Mouse (Mus musculus) leukemia stem cell, adult 10-12 weeks (primary cell): ENCODE data around the gene Gstp3. TPM values are rescaled to one million over a fixed set of nuclear protein-coding genes. Genes with fewer than 3 reads are reported as not detected.

Experiments used
- polyA plus RNA-seq: library from polyadenylated mRNA; stranded (reverse); fragments of >175 nt; gene quantifications from 2 replicates; pipeline ENCODE4 v1.2.3, GENCODE M21; 2012; ENCODE audit warnings: low replicate concordance

Gene Gstp3
- polyA plus RNA-seq: 8.9 and 10.2 TPM in 2 replicates

DNA sequence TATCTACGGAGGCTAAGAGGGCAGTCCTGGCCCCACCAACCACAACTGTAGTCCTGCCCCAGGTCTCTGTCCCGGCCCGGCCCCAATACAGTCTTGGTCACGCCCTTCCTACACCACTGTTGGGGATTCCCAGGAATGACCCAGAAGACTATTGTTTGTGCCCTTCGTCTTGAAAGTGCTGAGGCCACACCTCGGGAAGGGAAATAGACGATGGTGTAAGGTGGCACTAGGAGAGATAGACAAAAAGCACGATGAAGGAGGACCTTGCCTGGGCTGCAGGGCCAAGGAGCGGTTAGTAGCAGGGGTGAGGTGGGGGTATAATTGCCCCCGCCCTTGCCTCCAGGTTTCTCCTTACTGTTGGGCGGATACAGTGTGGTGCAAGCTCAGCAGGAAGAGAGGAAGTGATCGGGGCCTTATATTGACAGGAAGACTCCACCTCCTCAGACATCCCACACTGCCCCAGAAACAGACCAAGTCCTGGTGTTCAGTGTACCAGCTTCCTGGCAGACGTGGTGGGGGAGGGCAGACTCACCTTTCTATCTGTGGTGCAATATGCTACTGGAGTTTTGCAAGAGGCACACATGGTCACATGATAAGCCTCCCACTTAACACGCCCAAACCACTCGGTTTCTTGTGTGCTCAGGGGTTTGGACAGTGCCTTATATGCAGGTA is at the start of gene Gstp3:
TSS of gene Gstp3 (minus strand) at position 501 of the 672 bp plus-strand sequence.

DNA sequence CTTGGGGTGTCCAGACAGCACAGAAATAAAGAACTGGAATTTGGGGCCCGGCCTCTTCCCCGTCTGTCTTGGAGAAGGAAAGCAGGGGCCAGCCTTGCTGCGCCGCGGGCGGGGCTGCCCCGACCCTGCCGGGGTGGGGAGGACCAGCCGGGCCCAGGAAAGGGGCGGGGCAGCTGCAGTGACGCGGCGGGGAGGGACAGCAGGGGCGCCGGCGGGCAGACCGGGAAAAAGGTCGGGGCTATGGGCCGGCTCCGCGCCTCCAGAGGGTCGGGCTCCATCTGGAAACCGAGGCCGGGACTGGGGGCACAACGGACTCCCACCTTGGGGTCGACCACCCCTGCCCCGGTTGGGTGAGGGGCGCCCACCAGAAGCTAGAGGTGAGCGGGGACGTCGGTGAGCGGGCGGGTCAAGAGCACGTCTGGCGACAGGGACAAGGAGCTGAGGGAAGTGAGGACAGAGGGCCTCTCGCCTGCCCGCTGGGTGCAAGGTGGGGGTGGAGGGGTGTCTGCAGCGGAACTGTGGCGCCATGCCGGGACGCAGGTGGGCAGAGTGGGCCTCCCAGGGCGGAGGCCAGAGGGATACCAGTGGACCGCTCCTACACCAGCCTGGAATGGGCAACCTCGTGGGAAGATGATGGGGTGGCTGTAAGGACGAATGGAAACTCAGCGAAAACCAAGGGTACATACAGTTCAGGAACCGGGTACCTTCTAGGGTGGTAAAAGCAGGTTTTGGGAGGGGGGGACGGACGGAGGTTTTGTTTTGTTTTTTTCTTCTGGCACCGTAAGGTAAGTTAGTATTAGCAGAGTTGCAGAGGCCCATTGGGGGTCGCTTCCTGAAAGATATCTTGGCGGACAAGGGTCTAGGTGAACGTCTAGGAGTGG is 40.7 kb upstream of the Gstp3 start, which contains the start of gene Pitpnm1:
TSS of gene Pitpnm1 (plus strand) at position 162 of the 881 bp plus-strand sequence.

DNA sequence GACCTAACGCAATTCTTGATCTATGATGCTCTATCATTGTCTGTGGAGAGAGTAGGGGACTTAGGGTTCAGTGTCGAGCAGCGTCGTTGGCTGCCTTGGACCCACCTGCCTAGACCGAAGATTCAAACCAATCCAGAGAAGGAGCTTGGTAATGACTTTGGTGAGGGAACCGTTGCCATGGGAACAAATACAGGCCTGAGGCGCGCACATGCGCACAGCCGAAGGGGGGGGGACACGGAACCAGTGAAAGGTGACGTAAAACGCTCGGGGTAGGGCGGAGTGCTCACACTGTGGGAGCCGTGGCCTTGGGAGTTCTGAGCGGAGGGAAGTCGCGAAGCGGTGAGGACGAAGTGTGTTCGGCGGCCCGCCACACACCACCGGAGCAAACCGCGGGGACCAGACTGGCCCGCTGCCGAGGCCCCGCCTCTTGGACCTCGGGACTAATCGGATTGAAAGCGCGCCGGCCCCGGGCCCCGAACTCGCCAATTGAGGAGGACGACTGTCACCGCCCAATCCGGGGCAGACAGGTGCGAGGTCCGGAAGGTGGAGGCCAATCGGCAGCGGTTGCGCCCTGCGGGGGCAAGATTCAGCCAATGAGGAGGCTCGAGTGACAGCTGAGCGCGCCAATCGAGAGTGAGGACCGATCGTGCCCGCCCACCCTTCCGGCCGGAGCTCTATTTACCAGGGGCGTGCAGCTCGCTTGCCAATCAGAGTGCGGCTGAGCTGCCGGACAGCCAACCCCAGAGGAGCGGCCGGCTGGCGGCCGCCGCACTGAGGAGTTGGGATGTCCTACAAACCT is 37.5 kb upstream of the Gstp3 start, which contains the start of gene Cdk2ap2:
TSS of gene Cdk2ap2 (plus strand) at position 541 of the 799 bp plus-strand sequence.

DNA sequence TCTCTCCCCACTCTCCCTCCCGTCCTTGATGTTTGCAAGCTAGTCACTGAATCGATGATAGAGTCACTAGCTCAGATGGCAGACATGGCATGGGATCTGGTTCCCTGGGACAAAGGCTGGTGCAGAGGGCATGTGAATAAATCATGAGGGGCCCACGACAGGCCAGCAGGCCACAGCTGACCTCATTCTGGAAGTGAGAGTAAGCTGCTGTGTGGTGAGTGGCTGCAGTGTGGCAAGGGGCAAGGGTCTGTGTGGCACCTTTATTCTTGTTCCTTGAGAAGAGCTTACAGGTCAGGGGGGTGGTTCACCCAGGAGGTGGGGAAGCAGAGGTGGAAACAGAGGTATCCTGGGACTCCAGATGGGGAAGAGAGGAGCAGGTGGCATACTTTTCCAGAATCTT is 22.0 kb upstream of the Gstp3 start, which contains the start of gene Cabp2:
TSS of gene Cabp2 (plus strand) at position 185 of the 400 bp plus-strand sequence.

DNA sequence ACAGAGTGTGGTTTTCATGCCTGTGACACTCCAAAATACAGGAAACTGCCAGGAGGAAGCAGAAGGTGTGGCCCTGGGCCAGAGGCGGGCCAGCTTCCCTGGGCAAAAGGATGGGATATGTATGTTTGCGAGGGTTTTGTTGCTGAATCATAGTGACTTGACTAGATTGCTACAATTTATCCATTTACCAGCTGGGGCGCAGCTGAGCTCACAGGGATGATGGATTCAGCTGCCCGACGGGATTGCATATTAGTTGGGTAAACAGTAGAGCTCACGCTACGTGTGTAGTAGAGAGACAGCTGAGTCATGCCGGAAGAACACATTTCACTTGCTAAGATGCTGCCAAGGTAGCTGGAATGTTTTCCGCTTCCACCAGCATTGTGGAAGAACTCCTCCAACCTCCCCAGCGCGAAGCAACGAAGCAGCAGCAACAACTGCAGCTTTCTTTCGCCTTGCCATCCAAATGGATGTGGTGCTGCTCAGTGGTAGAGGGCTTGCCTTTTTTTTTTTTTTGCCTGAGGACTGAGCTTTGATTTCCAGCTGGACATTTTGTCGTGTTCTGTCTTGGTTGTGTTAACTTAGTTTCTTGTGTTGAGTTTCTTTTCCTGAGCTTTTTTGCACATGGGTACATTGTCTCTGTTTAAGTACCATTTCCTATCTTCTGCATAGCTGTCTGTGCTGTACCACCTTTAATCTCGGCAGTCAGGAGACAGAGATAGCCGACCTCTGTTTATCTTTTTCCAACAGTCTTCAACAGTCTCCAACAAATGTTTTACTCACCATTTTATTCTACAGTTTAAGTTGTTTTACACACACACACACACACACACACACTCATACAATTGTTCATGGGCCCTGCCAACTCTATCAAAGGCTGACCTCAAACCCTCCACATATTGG is 13.2 kb downstream of the Gstp3 start, which contains the start of gene Gstp2:
TSS of gene Gstp2 (minus strand) at position 58 of the 900 bp plus-strand sequence.

DNA sequence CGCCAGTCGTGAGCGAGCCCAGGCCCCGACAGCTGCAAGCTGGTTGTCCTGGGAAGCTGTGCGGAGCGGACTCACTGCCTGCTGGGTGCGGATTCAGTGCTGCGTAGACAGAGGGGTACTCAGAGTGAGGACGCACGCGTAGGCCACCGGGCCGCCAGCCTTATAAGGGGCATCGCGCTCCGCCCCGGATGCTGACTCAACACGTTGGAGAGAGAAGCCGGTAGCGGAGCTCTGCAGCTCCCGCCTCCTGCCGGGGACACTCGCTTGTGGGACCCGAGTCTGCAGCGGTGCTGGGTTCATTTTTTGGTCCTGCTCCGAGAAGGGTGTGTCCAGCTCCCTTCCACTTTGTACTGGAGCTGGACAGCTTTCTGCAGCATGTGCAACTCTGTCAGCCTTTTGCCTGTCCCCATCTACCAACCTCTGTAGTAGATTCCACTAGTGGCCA is 21.6 kb downstream of the Gstp3 start, which contains the start of gene Gstp1:
TSS of gene Gstp1 (minus strand) at position 198 of the 445 bp plus-strand sequence.

DNA sequence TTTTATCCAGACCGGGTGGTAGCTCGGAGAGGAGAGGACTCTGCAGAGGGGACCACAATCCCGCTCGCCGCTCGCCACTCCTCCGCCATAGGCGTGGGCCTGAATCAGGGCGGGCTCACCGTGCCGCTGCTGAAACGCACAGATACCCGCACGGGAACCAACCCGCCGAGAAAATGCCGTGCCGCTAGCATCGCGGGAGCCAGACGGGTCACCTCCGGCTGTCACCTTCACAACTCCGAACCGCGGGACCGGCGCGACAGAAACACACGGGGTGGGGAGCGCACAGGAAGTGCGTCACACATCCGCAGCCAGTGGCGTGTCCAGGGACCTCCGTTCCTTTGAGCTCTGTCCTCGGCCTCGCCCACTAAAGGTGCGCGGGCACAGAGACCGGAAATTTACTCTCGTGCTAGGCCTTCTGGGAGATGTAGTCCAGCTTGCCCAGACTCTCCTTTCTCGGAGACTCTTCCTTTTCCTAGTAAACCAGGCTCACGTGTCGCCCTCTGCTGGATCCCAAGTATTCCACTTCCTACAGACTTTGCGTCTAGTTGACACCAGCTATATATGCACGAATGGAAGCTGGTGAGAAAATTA is 46.8 kb downstream of the Gstp3 start, which contains the start of gene Ndufv1:
TSS of gene Ndufv1 (minus strand) at position 375 of the 591 bp plus-strand sequence.

Other genes starting within 250 kb of the Gstp3 start
- gene Chka, start 207.8 kb downstream of the Gstp3 start, polyA plus RNA-seq: 11.0 and 16.6 TPM in 2 replicates
- 75.8 and 86.6 TPM in 2 replicates for gene Tcirg1, start 152.4 kb downstream of the Gstp3 start, polyA plus RNA-seq
- 14.8 and 113 TPM in 2 replicates for gene Ndufs8, start 146.8 kb downstream of the Gstp3 start, polyA plus RNA-seq
- 3.5 and 4.9 TPM in 2 replicates for gene Aldh3b1, start 129.8 kb downstream of the Gstp3 start, polyA plus RNA-seq
- gene Unc93b1, start 124.4 kb downstream of the Gstp3 start, polyA plus RNA-seq: 122 and 124 TPM in 2 replicates
- gene Aldh3b3, start 100.9 kb downstream of the Gstp3 start, polyA plus RNA-seq: not detected in 2 replicates
- 0.26 and 0.83 TPM in 2 replicates for gene Aldh3b2, start 87.2 kb downstream of the Gstp3 start, polyA plus RNA-seq
- 4.2 and 13.1 TPM in 2 replicates for gene Acy3, start 73.0 kb downstream of the Gstp3 start, polyA plus RNA-seq
- gene Tbx10, start 66.8 kb downstream of the Gstp3 start, polyA plus RNA-seq: not detected in 2 replicates
- gene Nudt8, start 59.0 kb downstream of the Gstp3 start, polyA plus RNA-seq: 18.3 and 18.7 TPM in 2 replicates
- 5.0 TPM in 2 replicates for gene Gm49405, start 58.9 kb downstream of the Gstp3 start, polyA plus RNA-seq
- 9.6 and 25.7 TPM in 2 replicates for gene Doc2g, start 56.3 kb downstream of the Gstp3 start, polyA plus RNA-seq
- gene Ndufv1, start 46.8 kb downstream of the Gstp3 start, polyA plus RNA-seq: 116 and 238 TPM in 2 replicates
- 87.4 and 343 TPM in 2 replicates for gene Gstp1, start 21.6 kb downstream of the Gstp3 start, polyA plus RNA-seq
- 0.83 TPM in 1 of 2 replicates, not detected in the other for gene Gstp2, start 13.5 kb downstream of the Gstp3 start, polyA plus RNA-seq
- gene Cabp2, start 22.0 kb upstream of the Gstp3 start, polyA plus RNA-seq: not detected in 2 replicates
- 187 and 207 TPM in 2 replicates for gene Cdk2ap2, start 37.6 kb upstream of the Gstp3 start, polyA plus RNA-seq
- 116 and 152 TPM in 2 replicates for gene Pitpnm1, start 40.4 kb upstream of the Gstp3 start, polyA plus RNA-seq
- gene Aip, start 66.3 kb upstream of the Gstp3 start, polyA plus RNA-seq: 140 and 201 TPM in 2 replicates
- not detected in 2 replicates for gene Gpr152, start 80.2 kb upstream of the Gstp3 start, polyA plus RNA-seq
- gene Cabp4, start 84.5 kb upstream of the Gstp3 start, polyA plus RNA-seq: 0.80 and 4.6 TPM in 2 replicates
- gene Coro1b, start 89.0 kb upstream of the Gstp3 start, polyA plus RNA-seq: 68.6 and 81.7 TPM in 2 replicates
- gene Ptprcap, start 94.0 kb upstream of the Gstp3 start, polyA plus RNA-seq: 311 and 444 TPM in 2 replicates
- 165 and 201 TPM in 2 replicates for gene Rps6kb2, start 103.8 kb upstream of the Gstp3 start, polyA plus RNA-seq
- 2.9 and 5.8 TPM in 2 replicates for gene Carns1, start 115.9 kb upstream of the Gstp3 start, polyA plus RNA-seq
- gene Tbc1d10c, start 131.7 kb upstream of the Gstp3 start, polyA plus RNA-seq: 91.7 and 91.9 TPM in 2 replicates
- 230 and 449 TPM in 2 replicates for gene Ppp1ca, start 132.5 kb upstream of the Gstp3 start, polyA plus RNA-seq
- gene Rad9a, start 142.1 kb upstream of the Gstp3 start, polyA plus RNA-seq: 31.9 and 46.0 TPM in 2 replicates
- gene Clcf1, start 154.7 kb upstream of the Gstp3 start, polyA plus RNA-seq: 22.4 and 34.6 TPM in 2 replicates
- gene AC109138.7, start 154.8 kb upstream of the Gstp3 start, polyA plus RNA-seq: 2.6 and 21.1 TPM in 2 replicates
- gene Pold4, start 172.3 kb upstream of the Gstp3 start, polyA plus RNA-seq: 20.7 and 38.4 TPM in 2 replicates
- 5.1 and 6.5 TPM in 2 replicates for gene Ssh3, start 209.6 kb upstream of the Gstp3 start, polyA plus RNA-seq
- gene Ankrd13d, start 223.6 kb upstream of the Gstp3 start, polyA plus RNA-seq: 7.3 and 8.3 TPM in 2 replicates
- 462 and 498 TPM in 2 replicates for gene Grk2, start 246.7 kb upstream of the Gstp3 start, polyA plus RNA-seq